ENCODE assay signal across 8 mouse cellular contexts in genomic region chr4:148082257-148083044, GRCm38 (mm10). TPM values are rescaled to one million over a fixed set of nuclear protein-coding genes. Genes with fewer than 3 reads are reported as not detected.
DNase-seq lines count a peak whose midpoint lies in the region; ATAC-seq and TF ChIP-seq lines count a peak whose summit lies in the region.

No protein-coding gene starts in this region.

- WGBS in embryonic facial prominence, embryonic 13.5 days, result 51% methylated on average over 12 of the region's 12 CpGs
- WGBS in liver, embryonic 16.5 days (ENCODE audit: insufficient replicate concordance), result 25% methylated on average over 12 of the region's 12 CpGs
- WGBS in small intestine, adult 2 months, result 57% methylated on average over 12 of the region's 12 CpGs

- H3K4me2 ChIP-seq in embryonic facial prominence, embryonic 13.5 days, result no peak overlapping the region
- H3K4me2 ChIP-seq in liver, embryonic 16.5 days (ENCODE audit: low read depth, low read length), result peak overlapping the region; percentile 24

- DNase-seq in adrenal gland, adult 18-20 months (ENCODE audit: low spot score in 2 of 2), result peak; percentile 37 to 57
- no peak for DNase-seq in adrenal gland, postnatal 4 days (ENCODE audit: low spot score in 2 of 2)
- peak; percentile 75 for DNase-seq in 416B (ENCODE audit: low read depth)
- peak; percentile 52 to 58 for DNase-seq in adrenal gland, postnatal 36 days
- DNase-seq in induced T-regulatory cell, adult 2 months (ENCODE audit: low read depth), result peak; percentile 79

- TF ChIP-seq CTCF in small intestine, adult 2 months (IDR thresholded peaks at IDR 0.05; ENCODE audit: extremely low read depth, insufficient read length, insufficient replicate concordance, low read depth, low read length), result peak; percentile 51; the same call in 1 of the 2 replicates

- no peak overlapping the region for H3K27ac ChIP-seq in embryonic facial prominence, embryonic 13.5 days
- peak overlapping the region; percentile 64 for H3K27ac ChIP-seq in liver, embryonic 16.5 days (ENCODE audit: low read length)
- no peak overlapping the region for H3K27ac ChIP-seq in small intestine, adult 2 months (ENCODE audit: insufficient read depth, low read depth, low read length)

- peaks cover 27% of the 10 kb centered on the region for H3K4me1 ChIP-seq in embryonic facial prominence, embryonic 13.5 days
- peaks cover 38% of the 10 kb centered on the region for H3K4me1 ChIP-seq in liver, embryonic 16.5 days (ENCODE audit: control insufficient read depth, low read depth, low read length)
- H3K4me1 ChIP-seq in small intestine, adult 2 months (ENCODE audit: control insufficient read depth, insufficient read depth, insufficient read length, low read length), result peaks cover 12% of the 10 kb centered on the region; the same call in 1 of the 2 replicates

- H3K4me3 ChIP-seq in embryonic facial prominence, embryonic 13.5 days, result no peak overlapping the region
- H3K4me3 ChIP-seq in liver, embryonic 16.5 days (ENCODE audit: low read depth, low read length), result no peak overlapping the region
- no peak overlapping the region for H3K4me3 ChIP-seq in small intestine, adult 2 months (ENCODE audit: low read depth, low read length)

- no peaks in the 10 kb centered on the region for H3K27me3 ChIP-seq in embryonic facial prominence, embryonic 13.5 days
- no peaks in the 10 kb centered on the region for H3K27me3 ChIP-seq in liver, embryonic 16.5 days (ENCODE audit: control insufficient read depth, insufficient read depth, low read depth, low read length)
- H3K27me3 ChIP-seq in small intestine, adult 2 months (ENCODE audit: control insufficient read depth, insufficient read depth, low read length), result no peaks in the 10 kb centered on the region

- TF ChIP-seq POLR2A in small intestine, adult 2 months (IDR thresholded peaks at IDR 0.05; ENCODE audit: low read depth, low read length), result no peak

- H3K9me3 ChIP-seq in embryonic facial prominence, embryonic 13.5 days, result no peaks in the 10 kb centered on the region
- no peaks in the 10 kb centered on the region for H3K9me3 ChIP-seq in liver, embryonic 16.5 days (replicated peaks; ENCODE audit: control insufficient read depth, low read length)

- 0 out of 2 replicates have a peak, but pooled peaks have one; percentile 23 for ATAC-seq in embryonic facial prominence, embryonic 13.5 days (ENCODE audit: insufficient number of reproducible peaks, insufficient read depth, low FRiP score, low TSS enrichment, low read depth)
- ATAC-seq in liver, embryonic 16.5 days (ENCODE audit: low read depth), result peak; percentile 51

- H3K36me3 ChIP-seq in embryonic facial prominence, embryonic 13.5 days, result peaks cover 17% of the 10 kb centered on the region
- 0 out of 2 replicates have a peak, but pooled peaks cover 4% of the 10 kb centered on the region for H3K36me3 ChIP-seq in liver, embryonic 16.5 days (ENCODE audit: control insufficient read depth, insufficient read depth)
- peaks cover 13% of the 10 kb centered on the region for H3K36me3 ChIP-seq in small intestine, adult 2 months (ENCODE audit: control insufficient read depth, insufficient read depth, low read length)

- H3K9ac ChIP-seq in embryonic facial prominence, embryonic 13.5 days, result no peak overlapping the region
- 0 out of 2 replicates have a peak overlapping the region, but pooled peaks have one; percentile 4 for H3K9ac ChIP-seq in liver, embryonic 16.5 days (ENCODE audit: low read depth, low read length)

RNA-seq across cellular contexts. Expression of gene Agtrap, which starts 5.4 kb away (rescaled TPM):
- total RNA-seq in adrenal gland, adult 18-20 months (2021), result 10 to 100 TPM; 54.8 to 85.8 TPM
- total RNA-seq in adrenal gland, postnatal 4 days (2021), result 10 to 100 TPM; 77.6 to 83.7 TPM
- total RNA-seq in adrenal gland, postnatal 36 days (2021), result 10 to 100 TPM; 76.6 to 96.6 TPM
- 9.7 and 10.1 TPM in 2 replicates for polyA plus RNA-seq in embryonic facial prominence, embryonic 13.5 days (2015; fragmentation: Nextera tagmentation; extraction: Ambion mirVana)
- 9.2 and 9.4 TPM in 2 replicates for polyA plus RNA-seq in liver, embryonic 16.5 days (2015; fragmentation: Nextera tagmentation; extraction: Ambion mirVana)
- 10.3 and 14.2 TPM in 2 replicates for polyA plus RNA-seq in small intestine, adult 2 months (2012; rRNA removed)

RNA-seq across cellular contexts. Expression of gene Mthfr, which starts 43.6 kb away (rescaled TPM):
- 10 to 100 TPM; 33.8 to 37.7 TPM for total RNA-seq in adrenal gland, adult 18-20 months (2021)
- 10 to 100 TPM; 47.0 to 56.6 TPM for total RNA-seq in adrenal gland, postnatal 4 days (2021)
- total RNA-seq in adrenal gland, postnatal 36 days (2021), result 10 to 100 TPM; 29.0 to 54.7 TPM
- 20.8 and 22.4 TPM in 2 replicates for polyA plus RNA-seq in embryonic facial prominence, embryonic 13.5 days (2015; fragmentation: Nextera tagmentation; extraction: Ambion mirVana)
- 10.9 and 11.9 TPM in 2 replicates for polyA plus RNA-seq in liver, embryonic 16.5 days (2015; fragmentation: Nextera tagmentation; extraction: Ambion mirVana)
- polyA plus RNA-seq in small intestine, adult 2 months (2012; rRNA removed), result 5.6 and 8.8 TPM in 2 replicates

RNA-seq across cellular contexts. Expression of gene Clcn6, which starts 43.8 kb away (rescaled TPM):
- 10 to 100 TPM; 11.2 to 13.8 TPM for total RNA-seq in adrenal gland, adult 18-20 months (2021)
- 10 to 100 TPM; 21.0 to 23.6 TPM for total RNA-seq in adrenal gland, postnatal 4 days (2021)
- total RNA-seq in adrenal gland, postnatal 36 days (2021), result 10 to 100 TPM; 10.0 to 12.6 TPM
- 8.7 and 8.8 TPM in 2 replicates for polyA plus RNA-seq in embryonic facial prominence, embryonic 13.5 days (2015; fragmentation: Nextera tagmentation; extraction: Ambion mirVana)
- 1.4 and 1.8 TPM in 2 replicates for polyA plus RNA-seq in liver, embryonic 16.5 days (2015; fragmentation: Nextera tagmentation; extraction: Ambion mirVana)
- 2.7 and 2.8 TPM in 2 replicates for polyA plus RNA-seq in small intestine, adult 2 months (2012; rRNA removed)

RNA-seq across cellular contexts. Expression of gene Mad2l2, which starts 47.7 kb away (rescaled TPM):
- 10 to 100 TPM; 20.2 to 21.6 TPM for total RNA-seq in adrenal gland, adult 18-20 months (2021)
- total RNA-seq in adrenal gland, postnatal 4 days (2021), result 10 to 100 TPM; 24.0 to 24.6 TPM
- 10 to 100 TPM; 23.1 to 27.1 TPM for total RNA-seq in adrenal gland, postnatal 36 days (2021)
- 70.6 and 76.3 TPM in 2 replicates for polyA plus RNA-seq in embryonic facial prominence, embryonic 13.5 days (2015; fragmentation: Nextera tagmentation; extraction: Ambion mirVana)
- polyA plus RNA-seq in liver, embryonic 16.5 days (2015; fragmentation: Nextera tagmentation; extraction: Ambion mirVana), result 12.4 and 13.9 TPM in 2 replicates
- polyA plus RNA-seq in small intestine, adult 2 months (2012; rRNA removed), result 7.1 and 17.8 TPM in 2 replicates

RNA-seq across cellular contexts. Expression of gene Draxin, which starts 48.0 kb away (rescaled TPM):
- under 1 TPM in 1 of 2 experiments, not detected in 1; 0.07 TPM for total RNA-seq in adrenal gland, adult 18-20 months (2021)
- total RNA-seq in adrenal gland, postnatal 4 days (2021), result 1 to 10 TPM in 1 of 2 experiments, under 1 TPM in 1; 0.42 to 1.0 TPM
- total RNA-seq in adrenal gland, postnatal 36 days (2021), result under 1 TPM; 0.10 to 0.20 TPM
- 0.78 and 1.1 TPM in 2 replicates for polyA plus RNA-seq in embryonic facial prominence, embryonic 13.5 days (2015; fragmentation: Nextera tagmentation; extraction: Ambion mirVana)
- 0.04 TPM in 2 replicates for polyA plus RNA-seq in liver, embryonic 16.5 days (2015; fragmentation: Nextera tagmentation; extraction: Ambion mirVana)
- polyA plus RNA-seq in small intestine, adult 2 months (2012; rRNA removed), result 0.11 and 0.24 TPM in 2 replicates

Comparison
In these comparisons a context has a peak if more than half of its experiments do, and no peak if none do; other contexts are left out.
1. DNase-seq: peak in adrenal gland, adult 18-20 months (2 of 2), 416B (single experiment), adrenal gland, postnatal 36 days (2 of 2) and induced T-regulatory cell, adult 2 months (single experiment); none in adrenal gland, postnatal 4 days (0 of 2).